Mouse (Mus musculus) kidney, adult 11 months (tissue): Measurements from ENCODE around the gene Tmem86a.

ENCODE experiments used
- DNase-seq: peaks from one replicate; pipeline ENCODE4 v3.0.0; 2022

Gene Tmem86a

GRCm38 (mm10) chr7:47077451-47077850 is 27.1 kb downstream of the Tmem86a start:
- DNase-seq, result no peak

GRCm38 (mm10) chr7:47080868-47081267 is 30.5 kb downstream of the Tmem86a start:
- DNase-seq, result no peak

- peak; percentile 64 for DNase-seq
These were observed 30.9 kb downstream of the Tmem86a start for GRCm38 (mm10) chr7:47081277-47081676.

- DNase-seq, result no peak
These were observed 34.7 kb downstream of the Tmem86a start for GRCm38 (mm10) chr7:47085075-47085474.

DNA sequence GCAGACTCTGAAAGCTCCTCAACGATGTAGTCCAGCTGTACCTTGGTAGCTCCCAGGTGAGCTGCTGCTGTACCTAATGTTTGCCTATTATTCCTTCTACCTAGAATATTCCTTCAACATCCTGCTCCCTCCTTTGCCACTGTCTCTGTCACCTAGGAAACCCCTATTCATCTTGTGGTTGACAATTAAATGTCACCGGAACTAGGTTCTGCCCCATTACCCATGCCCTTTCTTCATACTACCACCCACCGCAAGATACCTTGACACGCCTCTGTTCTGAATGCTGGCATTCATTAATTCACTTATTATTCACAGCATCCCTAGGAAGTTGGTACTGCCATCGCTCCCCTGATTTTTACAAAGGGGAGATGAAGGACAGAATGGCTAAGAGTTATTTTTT is 43.5 kb downstream of the Tmem86a start:
- no peak for DNase-seq

GRCm38 (mm10) chr7:47094969-47095368 is 44.6 kb downstream of the Tmem86a start:
- DNase-seq, result no peak

- DNase-seq, result no peak
These were observed 47.6 kb downstream of the Tmem86a start for GRCm38 (mm10) chr7:47098044-47098443.

GRCm38 (mm10) chr7:47099306-47099705 is 48.9 kb downstream of the Tmem86a start:
- no peak for DNase-seq

DNA sequence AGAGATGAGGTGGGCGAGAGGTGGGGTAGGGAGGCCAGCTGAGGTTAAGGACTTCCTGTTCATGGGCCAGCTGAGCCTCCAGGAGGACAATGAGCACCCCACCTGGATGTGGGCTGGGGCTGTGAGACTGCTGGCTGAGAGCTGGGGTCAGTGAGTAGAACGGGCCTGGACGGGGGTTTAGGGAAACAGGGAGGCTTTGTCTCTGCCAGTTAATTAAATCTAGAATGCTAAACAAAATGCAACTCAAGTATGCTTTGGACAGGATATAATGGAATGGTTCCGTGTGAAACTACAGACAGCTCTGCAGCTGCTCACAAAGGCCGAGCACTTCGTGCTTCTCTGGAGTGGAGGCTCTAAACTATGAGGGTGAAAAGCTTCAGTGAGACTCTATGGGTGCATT is 50.2 kb downstream of the Tmem86a start:
- no peak for DNase-seq

GRCm38 (mm10) chr7:47102970-47103369 is 52.6 kb downstream of the Tmem86a start:
- DNase-seq, result no peak

DNA sequence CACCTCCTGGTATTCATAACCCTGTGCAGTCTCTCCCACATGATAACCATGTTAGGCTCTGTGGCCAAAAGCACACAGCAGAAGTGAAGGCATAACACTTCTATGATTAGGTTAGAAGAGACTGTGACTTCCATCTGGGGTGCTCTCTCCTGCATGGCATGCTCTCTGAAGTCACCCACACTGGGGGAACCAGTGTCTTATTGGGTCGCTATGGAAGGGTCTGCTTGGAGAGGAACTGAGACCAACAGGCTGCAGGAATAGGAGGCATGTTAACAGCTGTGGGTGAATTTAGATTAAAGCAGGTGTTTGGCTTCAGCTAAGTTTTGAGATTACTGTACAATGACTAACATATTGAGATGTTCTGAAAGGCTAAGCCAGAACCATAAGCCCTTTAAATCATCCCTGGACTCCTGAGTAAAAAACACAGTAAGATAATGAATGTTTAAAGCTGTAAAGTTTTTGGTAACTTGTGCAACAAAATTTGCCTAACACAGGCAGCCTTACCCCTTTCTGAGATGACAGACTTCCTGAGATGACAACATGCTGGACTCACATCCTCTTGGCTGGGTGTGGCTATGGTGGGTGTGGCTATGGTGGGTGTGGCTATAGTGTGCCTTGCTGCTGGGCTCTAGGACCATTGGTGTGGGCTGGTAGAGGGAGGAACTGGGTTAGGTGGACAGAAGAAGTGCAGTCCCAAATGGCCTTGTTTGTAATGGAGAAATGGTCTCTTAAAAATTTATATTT is 53.4 kb downstream of the Tmem86a start:
- DNase-seq, result no peak
